25 mouse cellular contexts compared by ENCODE assay signal in genomic region chr10:83331811-83332210, GRCm38 (mm10). TPM values are rescaled to one million over a fixed set of nuclear protein-coding genes. Genes with fewer than 3 reads are reported as not detected.
DNase-seq lines count a peak whose midpoint lies in the region; TF ChIP-seq lines count a peak whose summit lies in the region.
"Had no signal": no experiment of that assay in that cellular context is flagged by ENCODE, and none has a peak within 500 bp of the region (broad histone marks: within the 10 kb centered on the region; RNA-seq: fewer than 3 reads in every experiment).

No protein-coding gene starts in this region.

- no peak for TF ChIP-seq POLR2A in spleen, adult 2 months (IDR thresholded peaks at IDR 0.05; ENCODE audit: low read depth, low read length)
- no peak for TF ChIP-seq POLR2A in bone marrow, adult 2 months (IDR thresholded peaks at IDR 0.05; ENCODE audit: borderline replicate concordance, control insufficient read depth, low read depth, low read length)

- H3K27ac ChIP-seq in spleen, adult 2 months (ENCODE audit: insufficient read depth, low read length): peak overlapping the region; percentile 93
- peak overlapping the region; percentile 61; the same call in 1 of the 2 replicates for H3K27ac ChIP-seq in bone marrow, adult 2 months (ENCODE audit: control insufficient read depth, insufficient read depth, low read depth, low read length, poor library complexity)
- H3K27ac ChIP-seq: embryonic facial prominence, embryonic 13.5 days; embryonic facial prominence, embryonic 15.5 days; forebrain, embryonic 10.5 days; forebrain, embryonic 12.5 days had no signal

- WGBS in spleen, adult 2 months: 52% methylated on average over 5 of the region's 5 CpGs
- 70% methylated on average over 5 of the region's 5 CpGs for WGBS in bone marrow, adult 2 months

- H3K36me3 ChIP-seq in spleen, adult 2 months (ENCODE audit: control insufficient read depth, insufficient read depth, low read length): no peaks in the 10 kb centered on the region
- H3K36me3 ChIP-seq: embryonic facial prominence, embryonic 13.5 days; embryonic facial prominence, embryonic 15.5 days; forebrain, embryonic 10.5 days; forebrain, embryonic 12.5 days; G1E had no signal

- H3K27me3 ChIP-seq in spleen, adult 2 months (ENCODE audit: control insufficient read depth, insufficient read depth, low read length): no peaks in the 10 kb centered on the region
- H3K27me3 ChIP-seq: Patski had no signal

- DNase-seq in spleen, adult 2 months (ENCODE audit: low read depth in 1 of 2, low spot score in 2 of 2): peak in 1 of 2 experiments; percentile 29
- DNase-seq in spleen, postnatal 10 days (ENCODE audit: low spot score in 2 of 2): no peak
- DNase-seq in A20 (ENCODE audit: low read depth, low spot score): peak; percentile 89
- peak; percentile 43 to 49 for DNase-seq in B cell, adult 2 months
- no peak for DNase-seq in frontal cortex, postnatal 25 days (ENCODE audit: low spot score in 2 of 2)
- DNase-seq in urinary bladder, postnatal 36 days (ENCODE audit: low spot score in 2 of 2): no peak
- no peak for DNase-seq in kidney, adult 11 months
- DNase-seq: adrenal gland, adult 8-10 months; adrenal gland, postnatal 14 days; adrenal gland, postnatal 36 days; cerebellum, adult 11 months; cerebellum, adult 18-20 months; cerebellum, adult 8-10 months; cerebellum, adult 9-11 months; cerebellum, postnatal 14 days; cerebellum, postnatal 36 days; embryo, embryonic 11 days had no signal

- H3K4me3 ChIP-seq in spleen, adult 2 months (ENCODE audit: extremely low read depth, insufficient read depth, insufficient read length): peak overlapping the region; percentile 32; the same call in 1 of the 2 replicates
- H3K4me3 ChIP-seq in bone marrow, adult 2 months (replicated peaks; ENCODE audit: control insufficient read depth, low read depth, low read length): no peak overlapping the region
- H3K4me3 ChIP-seq: embryonic facial prominence, embryonic 13.5 days; embryonic facial prominence, embryonic 15.5 days; erythroblast, embryonic 14.5 days; forebrain, embryonic 10.5 days; forebrain, embryonic 12.5 days had no signal

- peaks cover 23% of the 10 kb centered on the region for H3K4me1 ChIP-seq in spleen, adult 2 months (ENCODE audit: control insufficient read depth, insufficient read depth, insufficient read length)
- no peaks in the 10 kb centered on the region; the same call in 1 of the 2 replicates for H3K4me1 ChIP-seq in bone marrow, adult 2 months (ENCODE audit: control insufficient read depth, insufficient read depth, low read length)

- no peak for TF ChIP-seq CTCF in spleen, adult 2 months (IDR thresholded peaks at IDR 0.05; ENCODE audit: extremely low read depth, insufficient read depth, insufficient read length, insufficient replicate concordance)
- TF ChIP-seq CTCF in bone marrow, adult 2 months (IDR thresholded peaks at IDR 0.05; ENCODE audit: control insufficient read depth, insufficient read depth, low read length): no peak

RNA-seq across cellular contexts. Expression of gene Slc41a2, which starts 5.9 kb away (rescaled TPM):
- polyA plus RNA-seq in spleen, adult 2 months (2012; rRNA removed): 1.7 and 2.3 TPM in 2 replicates
- 2.0 and 3.6 TPM in 2 replicates for polyA plus RNA-seq in bone marrow, adult 2 months (2011; ENCODE audit: insufficient read depth, insufficient read length, low replicate concordance, missing spikeins)
- polyA plus RNA-seq: erythroblast, embryonic 14.5 days; G1E had no signal

RNA-seq across cellular contexts. Expression of gene D10Wsu102e, which starts 28.2 kb away (rescaled TPM):
- polyA plus RNA-seq in spleen, adult 2 months (2012; rRNA removed): 0.25 and 0.29 TPM in 2 replicates
- 0.25 and 0.50 TPM in 2 replicates for polyA plus RNA-seq in bone marrow, adult 2 months (2011; ENCODE audit: insufficient read depth, insufficient read length, low replicate concordance, missing spikeins)

Comparison
In these comparisons a context has a peak if more than half of its experiments do, and no peak if none do; other contexts are left out.
1. DNase-seq: peak in A20 (single experiment) and B cell, adult 2 months (2 of 2); none in spleen, postnatal 10 days (0 of 2), frontal cortex, postnatal 25 days (0 of 2), urinary bladder, postnatal 36 days (0 of 2) and kidney, adult 11 months (single experiment).